Mouse (Mus musculus): Measurements from ENCODE around the gene Ankrd34a. TPM values are rescaled to one million over a fixed set of nuclear protein-coding genes. Genes with fewer than 3 reads are reported as not detected.

Ankrd34a gene
- polyA plus RNA-seq (2012; rRNA removed), result 3.1 TPM in 2 replicates

GRCm38 (mm10) chr3:96596228-96596707 lies at the start of gene Ankrd34a:
Gene Ankrd34a (plus strand): TSS chr3:96596636.

GRCm38 (mm10) chr3:96557694-96558093 lies 38.7 kb upstream of the Ankrd34a start, which contains the start of gene Txnip:
Gene Txnip (plus strand): TSS chr3:96557957.

DNA sequence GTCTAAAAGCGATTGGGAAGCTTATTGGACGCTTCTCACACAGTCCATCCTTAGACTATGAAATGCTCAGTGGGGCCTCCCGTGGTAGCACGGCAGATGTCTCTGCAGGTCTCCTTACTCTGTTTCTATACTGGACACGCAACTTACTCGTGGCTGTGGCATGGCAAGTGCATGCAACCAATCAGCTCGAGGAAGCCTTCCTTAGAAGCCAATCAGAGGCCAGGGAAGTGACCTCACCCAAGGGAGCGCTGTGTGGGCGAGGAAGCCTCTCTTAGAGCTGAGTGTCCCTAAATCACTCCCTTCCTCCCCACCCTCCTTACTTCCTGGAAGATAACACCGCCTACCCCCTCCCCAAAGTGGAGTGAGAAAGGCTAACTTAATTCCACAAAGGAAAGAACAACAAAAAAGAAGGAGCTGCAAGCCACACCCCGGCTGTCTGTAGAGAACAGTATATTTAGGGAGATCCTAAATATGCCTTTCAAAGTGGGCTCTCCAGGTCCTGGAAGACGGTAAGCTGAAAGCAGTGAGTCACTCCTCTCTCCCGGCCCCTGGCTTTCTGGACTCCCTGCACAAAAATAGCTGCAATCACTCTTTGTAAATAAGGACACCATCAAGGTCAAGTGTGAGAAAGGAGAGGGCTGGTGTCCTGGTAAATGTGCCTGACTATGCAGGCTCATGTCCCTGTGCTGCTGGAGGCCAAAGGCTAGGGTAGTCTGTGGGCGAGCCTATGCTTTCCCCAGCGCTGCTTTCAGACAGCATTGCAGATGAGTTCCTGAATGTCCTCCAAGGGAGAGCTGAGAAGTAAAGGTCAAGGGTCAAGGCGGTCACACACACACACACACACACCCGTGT lies 19.5 kb upstream of the Ankrd34a start, which contains the start of gene Gm16253:
TSS of gene Gm16253 (plus strand) at position 295 of the 852 bp plus-strand sequence.

GRCm38 (mm10) chr3:96593790-96594560 lies 2.5 kb upstream of the Ankrd34a start, which contains the start of gene Polr3gl:
Gene Polr3gl (minus strand): TSS chr3:96594181.

DNA sequence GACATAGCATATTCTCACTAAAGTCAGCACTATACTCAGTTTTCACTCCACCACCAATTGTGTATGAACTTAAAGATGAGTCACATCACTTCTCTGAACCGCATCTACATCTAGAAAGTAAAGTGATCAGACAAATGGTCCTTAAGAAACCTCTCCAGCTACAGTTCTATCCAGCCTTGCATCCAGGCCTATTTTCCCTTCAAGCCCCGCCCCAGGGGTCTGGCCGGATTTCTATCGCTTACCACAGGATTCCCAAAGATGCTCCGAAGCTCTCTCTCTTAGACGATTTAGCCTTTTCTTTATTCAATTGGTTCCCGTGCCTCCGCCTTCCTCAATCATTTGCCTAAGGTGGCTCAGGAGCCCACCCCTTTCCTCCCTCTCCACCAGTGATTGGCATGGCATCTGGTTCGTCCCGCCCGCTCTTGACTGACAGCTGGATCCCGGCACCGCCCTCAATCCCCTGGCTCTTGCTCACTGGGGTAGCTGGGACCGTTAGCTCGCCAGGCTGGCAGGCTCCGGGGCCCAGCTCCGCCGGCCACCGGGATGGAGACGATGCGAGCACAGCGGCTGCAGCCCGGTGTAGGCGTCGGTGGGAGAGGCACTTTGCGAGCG lies 4.3 kb downstream of the Ankrd34a start, which contains the start of gene Lix1l:
TSS of gene Lix1l (plus strand) at position 511 of the 612 bp plus-strand sequence.

GRCm38 (mm10) chr3:96629729-96630600 lies 33.5 kb downstream of the Ankrd34a start, which contains the start of gene Rbm8a:
Gene Rbm8a (plus strand): TSS chr3:96629933.

DNA sequence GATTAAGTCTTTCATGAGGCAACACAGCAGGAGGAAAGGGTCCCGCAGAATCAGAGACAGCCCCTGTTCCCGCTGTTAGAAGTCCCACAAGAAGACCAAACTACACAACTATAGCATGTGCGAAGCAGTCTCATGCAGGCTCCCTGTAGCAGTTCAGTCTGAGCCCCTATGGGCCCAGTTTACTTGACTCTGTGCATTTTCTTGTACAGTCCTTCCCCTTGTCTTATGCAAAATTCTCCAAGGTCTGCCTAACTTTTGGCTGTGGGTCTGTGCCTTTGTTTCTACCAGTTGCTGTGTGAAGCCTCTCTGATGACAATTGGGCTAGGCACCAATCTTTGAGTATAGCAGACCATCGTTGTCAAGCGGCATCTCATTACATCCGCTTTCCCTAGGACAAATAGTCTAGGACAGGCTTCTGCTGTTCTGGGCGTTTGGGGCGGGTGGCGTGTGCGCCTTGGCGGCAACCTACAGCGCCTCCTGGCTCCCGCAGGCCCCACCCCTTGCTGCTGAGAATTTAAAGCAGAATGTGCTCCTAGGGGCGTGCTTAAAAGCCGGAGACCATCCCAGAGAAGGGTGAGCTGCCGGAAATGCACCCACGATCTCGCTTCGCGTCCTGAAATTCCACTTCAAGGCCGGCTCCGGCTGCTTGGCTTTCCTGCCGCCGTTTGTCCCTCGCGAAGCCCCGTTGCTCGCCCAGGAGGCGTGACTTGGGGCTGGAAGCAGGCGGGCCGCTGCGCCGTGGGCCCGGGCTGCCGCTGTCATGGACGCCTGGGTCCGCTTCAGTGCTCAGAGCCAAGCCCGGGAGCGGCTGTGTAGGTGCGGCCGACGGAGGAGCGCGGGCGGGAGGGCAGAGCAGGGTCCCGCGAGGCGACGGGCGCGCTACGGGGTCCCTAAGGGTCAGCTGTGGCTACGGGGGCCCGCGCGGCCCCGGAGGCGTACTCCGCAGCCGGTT lies 38.8 kb downstream of the Ankrd34a start, which contains the start of the genes Pex11b and Gm42957:
TSS of gene Pex11b (plus strand) at position 449 of the 952 bp plus-strand sequence.
TSS of gene Gm42957 (plus strand) at position 547 of the 952 bp plus-strand sequence.

GRCm38 (mm10) chr3:96645018-96645649 lies 48.7 kb downstream of the Ankrd34a start, which contains the start of gene Itga10:
Gene Itga10 (plus strand): TSS chr3:96645584.

Other genes with a start within 250 kb of the Ankrd34a start
- not detected in 2 replicates for gene BC107364, start 144.3 kb upstream of the Ankrd34a start, polyA plus RNA-seq (2012; rRNA removed)
- 0.19 and 0.22 TPM in 2 replicates for gene Hfe2, start 71.5 kb upstream of the Ankrd34a start, polyA plus RNA-seq (2012; rRNA removed)
- gene Txnip, start 38.7 kb upstream of the Ankrd34a start, polyA plus RNA-seq (2012; rRNA removed), result 920 and 1,089 TPM in 2 replicates
- gene Gm16253, start 19.7 kb upstream of the Ankrd34a start, polyA plus RNA-seq (2012; rRNA removed), result not detected in 2 replicates
- 17.0 and 19.3 TPM in 2 replicates for gene Polr3gl, start 2.5 kb upstream of the Ankrd34a start, polyA plus RNA-seq (2012; rRNA removed)
- gene Lix1l, start 4.5 kb downstream of the Ankrd34a start, polyA plus RNA-seq (2012; rRNA removed), result 54.7 and 63.2 TPM in 2 replicates
- gene Rbm8a, start 33.3 kb downstream of the Ankrd34a start, polyA plus RNA-seq (2012; rRNA removed), result 3.3 and 5.3 TPM in 2 replicates
- 39.9 and 48.8 TPM in 2 replicates for gene Pex11b, start 38.7 kb downstream of the Ankrd34a start, polyA plus RNA-seq (2012; rRNA removed)
- 0.21 and 0.28 TPM in 2 replicates for gene Gm42957, start 38.8 kb downstream of the Ankrd34a start, polyA plus RNA-seq (2012; rRNA removed)
- 2.5 and 3.0 TPM in 2 replicates for gene Itga10, start 48.9 kb downstream of the Ankrd34a start, polyA plus RNA-seq (2012; rRNA removed)
- gene Ankrd35, start 73.5 kb downstream of the Ankrd34a start, polyA plus RNA-seq (2012; rRNA removed), result 3.9 and 4.7 TPM in 2 replicates
- gene Pias3, start 99.7 kb downstream of the Ankrd34a start, polyA plus RNA-seq (2012; rRNA removed), result 45.6 and 51.2 TPM in 2 replicates
- 4.0 and 5.0 TPM in 2 replicates for gene Nudt17, start 111.9 kb downstream of the Ankrd34a start, polyA plus RNA-seq (2012; rRNA removed)
- gene Polr3c, start 131.0 kb downstream of the Ankrd34a start, polyA plus RNA-seq (2012; rRNA removed), result 26.6 and 35.9 TPM in 2 replicates
- gene Rnf115, start 131.0 kb downstream of the Ankrd34a start, polyA plus RNA-seq (2012; rRNA removed), result 12.2 and 14.3 TPM in 2 replicates
- 0.66 and 0.81 TPM in 2 replicates for gene Pdzk1, start 232.6 kb downstream of the Ankrd34a start, polyA plus RNA-seq (2012; rRNA removed)
- gene Cd160, start 232.7 kb downstream of the Ankrd34a start, polyA plus RNA-seq (2012; rRNA removed), result 0.64 and 0.77 TPM in 2 replicates